Mouse (Mus musculus): ENCODE measurements at regions not wholly inside any gene's neighbourhood (a gene's known extent, or its start where the extent isn't known, plus 50 kb on each side); places are given as distances from the start of the nearest gene placed in this dataset.

GRCm38 (mm10) chr19:22027577-22027976, 111.3 kb upstream of the Trpm3 start:
- TF ChIP-seq CTCF (IDR thresholded peaks at IDR 0.05; ENCODE audit: borderline replicate concordance, insufficient read depth, low read length): no peak
- TF ChIP-seq POLR2A (IDR thresholded peaks at IDR 0.05; ENCODE audit: low read depth, low read length): no peak
